Mouse (Mus musculus) erythroblast, embryonic 14.5 days (primary cell): ENCODE data around the gene Rpl6. TPM values are rescaled to one million over a fixed set of nuclear protein-coding genes. Genes with fewer than 3 reads are reported as not detected.

Experiments used
- H3K27me3 ChIP-seq: 2 replicates; pipeline ENCODE4 v1.6.1; 2012; ENCODE audit warnings: inconsistent platforms; ENCODE audit not compliant: control insufficient read depth
- H3K36me3 ChIP-seq: 2 replicates; pipeline ENCODE4 v1.6.1; 2012; ENCODE audit warnings: mild to moderate bottlenecking, inconsistent platforms; ENCODE audit not compliant: control insufficient read depth
- H3K4me1 ChIP-seq: 2 replicates; pipeline ENCODE4 v1.6.1; 2012; ENCODE audit warnings: inconsistent platforms; ENCODE audit not compliant: control insufficient read depth
- H3K4me3 ChIP-seq: replicated peaks from 2 replicates; pipeline ENCODE3; 2012; ENCODE audit warnings: moderate library complexity, mild to moderate bottlenecking, inconsistent platforms
- H3K9me3 ChIP-seq: 2 replicates; pipeline ENCODE4 v1.6.1; 2012; ENCODE audit warnings: low read length, inconsistent platforms, mixed read lengths; ENCODE audit not compliant: control insufficient read depth
- GATA1 ChIP-seq: IDR thresholded peaks from 2 replicates; pipeline ENCODE4 v1.6.1; 2012; ENCODE audit warnings: low read length, inconsistent platforms, mixed read lengths
- TAL1 ChIP-seq: IDR thresholded peaks from 3 replicates; pipeline ENCODE4 v1.6.1; 2012; ENCODE audit warnings: low read length, inconsistent platforms, mixed read lengths
- polyA plus RNA-seq: library from polyadenylated mRNA; stranded (reverse); fragments of >175 nt; gene quantifications from 2 replicates; pipeline ENCODE4 v1.2.3, GENCODE M21; 2012

Gene Rpl6
- polyA plus RNA-seq = 24.9 and 56.7 TPM in 2 replicates

GRCm38 (mm10) chr5:121204132-121205089 is at the start of gene Rpl6:
Gene Rpl6, plus strand, starts transcription at chr5:121204481.
- H3K36me3 ChIP-seq = peaks cover 44% of the 10 kb centered on the region
- no peak for TF ChIP-seq TAL1
- no peak for TF ChIP-seq GATA1
- peak within 1 kb of the TSS; percentile 97 for H3K4me3 ChIP-seq
- H3K9me3 ChIP-seq = no peaks in the 10 kb centered on the region
- peaks cover 56% of the 10 kb centered on the region for H3K4me1 ChIP-seq
- H3K27me3 ChIP-seq = no peaks in the 10 kb centered on the region

GRCm38 (mm10) chr5:121156121-121156520 is 48.2 kb upstream of the Rpl6 start:
- Histone ChIP-seq H3K36me3 (peaks cover 98% of the 10 kb centered on the region), H3K4me1 (no peaks in the 10 kb centered on the region), H3K27me3 (no peaks in the 10 kb centered on the region), H3K4me3 (no peak overlapping the region), H3K9me3 (no peaks in the 10 kb centered on the region)
- TF ChIP-seq TAL1 (no peak), GATA1 (no peak)

GRCm38 (mm10) chr5:121157017-121157416 is 47.3 kb upstream of the Rpl6 start:
- Histone ChIP-seq H3K9me3 (no peaks in the 10 kb centered on the region), H3K27me3 (no peaks in the 10 kb centered on the region), H3K4me3 (no peak overlapping the region), H3K4me1 (no peaks in the 10 kb centered on the region), H3K36me3 (peaks cover 99% of the 10 kb centered on the region)
- TF ChIP-seq GATA1 = no peak
- TF ChIP-seq TAL1 = no peak

- Histone ChIP-seq H3K4me3 (no peak overlapping the region), H3K9me3 (no peaks in the 10 kb centered on the region), H3K27me3 (no peaks in the 10 kb centered on the region), H3K36me3 (peaks cover 99% of the 10 kb centered on the region), H3K4me1 (no peaks in the 10 kb centered on the region)
- TF ChIP-seq GATA1 = no peak
- no peak for TF ChIP-seq TAL1
Observed at GRCm38 (mm10) chr5:121157489-121157888, 46.8 kb upstream of the Rpl6 start.

- H3K4me3 ChIP-seq = no peak overlapping the region
- no peaks in the 10 kb centered on the region for H3K4me1 ChIP-seq
- H3K9me3 ChIP-seq = no peaks in the 10 kb centered on the region
- H3K27me3 ChIP-seq = no peaks in the 10 kb centered on the region
- TF ChIP-seq GATA1 (no peak), TAL1 (no peak)
- peaks cover 99% of the 10 kb centered on the region for H3K36me3 ChIP-seq
Observed at GRCm38 (mm10) chr5:121158966-121159365, 45.3 kb upstream of the Rpl6 start.

GRCm38 (mm10) chr5:121162285-121162684 is 42.0 kb upstream of the Rpl6 start:
- Histone ChIP-seq H3K27me3 (no peaks in the 10 kb centered on the region), H3K36me3 (peaks cover 97% of the 10 kb centered on the region), H3K9me3 (no peaks in the 10 kb centered on the region), H3K4me1 (no peaks in the 10 kb centered on the region), H3K4me3 (no peak overlapping the region)
- TF ChIP-seq TAL1 (no peak), GATA1 (no peak)

GRCm38 (mm10) chr5:121162923-121163322 is 41.4 kb upstream of the Rpl6 start:
- TF ChIP-seq GATA1 (no peak), TAL1 (no peak)
- Histone ChIP-seq H3K27me3 (no peaks in the 10 kb centered on the region), H3K9me3 (no peaks in the 10 kb centered on the region), H3K36me3 (peaks cover 96% of the 10 kb centered on the region), H3K4me3 (no peak overlapping the region), H3K4me1 (no peaks in the 10 kb centered on the region)

GRCm38 (mm10) chr5:121166884-121167283 is 37.4 kb upstream of the Rpl6 start:
- Histone ChIP-seq H3K9me3 (no peaks in the 10 kb centered on the region), H3K36me3 (peaks cover 84% of the 10 kb centered on the region), H3K27me3 (no peaks in the 10 kb centered on the region), H3K4me1 (no peaks in the 10 kb centered on the region), H3K4me3 (no peak overlapping the region)
- no peak for TF ChIP-seq TAL1
- TF ChIP-seq GATA1 = no peak

- peaks cover 78% of the 10 kb centered on the region for H3K36me3 ChIP-seq
- peaks cover 7% of the 10 kb centered on the region for H3K4me1 ChIP-seq
- no peaks in the 10 kb centered on the region for H3K27me3 ChIP-seq
- no peak overlapping the region for H3K4me3 ChIP-seq
- TF ChIP-seq GATA1 (no peak), TAL1 (no peak)
- no peaks in the 10 kb centered on the region for H3K9me3 ChIP-seq
Observed at GRCm38 (mm10) chr5:121169588-121169987, 34.7 kb upstream of the Rpl6 start.
